Mouse (Mus musculus) forebrain, embryonic 11.5 days (tissue): Measurements from ENCODE around the gene Adar. TPM values are rescaled to one million over a fixed set of nuclear protein-coding genes. Genes with fewer than 3 reads are reported as not detected.

ENCODE experiments used
- ATAC-seq: fragments of 200-750 bp; cut with Nextera tagmentation; replicated peaks from 2 replicates; pipeline ENCODE4 v1.8.0; 2017; ENCODE audit warnings: moderate TSS enrichment; ENCODE audit not compliant: low FRiP score
- DNase-seq: peaks from one replicate; pipeline ENCODE4 v3.0.0-alpha.2; 2017; ENCODE audit warnings: low spot score
- H3K27ac ChIP-seq: fragments of 300-500 bp; sonication (generic); 2 replicates; pipeline ENCODE4 v1.5.1; 2014; ENCODE audit warnings: low read depth, low read length
- H3K27me3 ChIP-seq: fragments of 300-500 bp; sonication (generic); 2 replicates; pipeline ENCODE4 v1.6.1; 2014; ENCODE audit warnings: mild to moderate bottlenecking, low read length, mixed read lengths; ENCODE audit not compliant: control insufficient read depth, insufficient read depth
- H3K36me3 ChIP-seq: fragments of 300-500 bp; sonication (generic); 2 replicates; pipeline ENCODE4 v1.6.1; 2014; ENCODE audit warnings: mild to moderate bottlenecking, low read length, moderate library complexity, mixed read lengths; ENCODE audit not compliant: control insufficient read depth, insufficient read depth
- H3K4me1 ChIP-seq: fragments of 300-500 bp; sonication (generic); replicated peaks from 2 replicates; pipeline ENCODE4 v1.6.1; 2014; ENCODE audit warnings: low read length, mixed read lengths; ENCODE audit not compliant: control insufficient read depth, insufficient read depth
- H3K4me2 ChIP-seq: fragments of 300-500 bp; sonication (generic); 2 replicates; pipeline ENCODE4 v1.6.1; 2014; ENCODE audit warnings: low read depth, mild to moderate bottlenecking, low read length, moderate library complexity, mixed read lengths; ENCODE audit not compliant: severe bottlenecking
- H3K4me3 ChIP-seq: fragments of 300-500 bp; sonication (generic); 2 replicates; pipeline ENCODE4 v1.5.1; 2014; ENCODE audit warnings: low read depth, low read length
- H3K9ac ChIP-seq: fragments of 300-500 bp; sonication (generic); 2 replicates; pipeline ENCODE4 v1.6.1; 2014; ENCODE audit warnings: low read length
- H3K9me3 ChIP-seq: fragments of 300-500 bp; sonication (generic); 2 replicates; pipeline ENCODE4 v1.6.1; 2016; ENCODE audit warnings: low read length, mixed read lengths; ENCODE audit not compliant: control insufficient read depth
- WGBS: fragments of 180-500 bp; shearing (Covaris S2); extraction: QIAGEN DNeasy Blood & Tissue Kit; methylation state at CpG from one replicate; pipeline ENCODE4 v1.1.7; 2014; 5-methylcytosine and 5-hydroxymethylcytosine counted together
- polyA plus RNA-seq: library from polyadenylated mRNA; unstranded; fragments of >200 nt; fragmentation: Nextera tagmentation; extraction: Ambion mirVana; gene quantifications from 2 replicates; pipeline ENCODE4 v1.2.1, GENCODE M21; 2014

The Adar gene
- polyA plus RNA-seq, 1 experiment from 2014 or later: 23.2 TPM

DNA sequence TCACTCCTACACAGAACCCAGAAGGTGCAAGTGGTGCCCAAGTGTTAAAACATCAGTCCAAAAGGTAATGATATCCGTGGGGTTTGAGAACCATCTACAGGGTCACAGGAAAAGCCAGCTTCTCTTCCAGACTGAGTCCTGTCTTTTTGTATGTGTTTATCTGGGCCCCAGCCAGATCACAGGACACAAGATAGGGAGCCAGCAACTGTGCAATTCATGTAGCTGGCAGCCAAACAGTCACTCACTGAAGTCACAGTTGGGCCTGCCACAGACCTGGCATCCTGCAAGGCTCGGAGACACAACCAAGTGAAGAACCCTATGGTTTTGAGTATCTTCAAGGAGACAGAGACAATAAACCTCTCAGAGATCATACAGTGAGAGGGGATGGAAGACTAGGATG lies 43.0 kb downstream of the Adar start:
- Histone ChIP-seq H3K4me2 (no peak overlapping the region), H3K4me3 (no peak overlapping the region), H3K9me3 (no peaks in the 10 kb centered on the region), H3K9ac (no peak overlapping the region), H3K4me1 (no peaks in the 10 kb centered on the region), H3K27me3 (no peaks in the 10 kb centered on the region), H3K36me3 (no peaks in the 10 kb centered on the region), H3K27ac (no peak overlapping the region)
- no peak for ATAC-seq
- WGBS: 83% methylated on average over 2 of the region's 2 CpGs
- no peak for DNase-seq

DNA sequence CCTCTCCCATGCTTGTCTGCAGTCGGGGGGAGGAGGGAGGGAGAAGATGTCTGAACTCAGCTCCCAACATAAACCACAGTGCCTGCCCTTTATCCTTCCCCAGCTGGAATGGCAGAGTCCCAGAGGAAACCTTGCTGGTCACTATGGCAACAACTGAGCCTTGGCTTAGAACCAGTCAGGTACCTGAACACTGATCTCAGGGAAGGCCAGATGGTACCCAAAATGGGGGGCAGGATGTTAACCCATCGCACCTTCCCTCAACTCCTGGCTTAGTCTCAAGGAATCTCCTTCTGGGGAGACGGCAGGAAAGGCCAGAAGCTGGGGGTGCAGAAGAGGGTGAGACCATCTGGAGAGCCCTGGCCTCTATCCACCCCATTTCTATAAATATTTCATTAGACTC lies 45.0 kb downstream of the Adar start:
- no peaks in the 10 kb centered on the region for H3K27me3 ChIP-seq
- H3K27ac ChIP-seq: no peak overlapping the region
- H3K4me3 ChIP-seq: no peak overlapping the region
- no peak overlapping the region for H3K9ac ChIP-seq
- H3K4me1 ChIP-seq: peaks cover 2% of the 10 kb centered on the region; the same call in 1 of the 2 replicates
- DNase-seq (no peak), ATAC-seq (no peak)
- no peaks in the 10 kb centered on the region for H3K36me3 ChIP-seq
- no peak overlapping the region for H3K4me2 ChIP-seq
- WGBS: 68% methylated on average over 3 of the region's 3 CpGs
- H3K9me3 ChIP-seq: no peaks in the 10 kb centered on the region

DNA sequence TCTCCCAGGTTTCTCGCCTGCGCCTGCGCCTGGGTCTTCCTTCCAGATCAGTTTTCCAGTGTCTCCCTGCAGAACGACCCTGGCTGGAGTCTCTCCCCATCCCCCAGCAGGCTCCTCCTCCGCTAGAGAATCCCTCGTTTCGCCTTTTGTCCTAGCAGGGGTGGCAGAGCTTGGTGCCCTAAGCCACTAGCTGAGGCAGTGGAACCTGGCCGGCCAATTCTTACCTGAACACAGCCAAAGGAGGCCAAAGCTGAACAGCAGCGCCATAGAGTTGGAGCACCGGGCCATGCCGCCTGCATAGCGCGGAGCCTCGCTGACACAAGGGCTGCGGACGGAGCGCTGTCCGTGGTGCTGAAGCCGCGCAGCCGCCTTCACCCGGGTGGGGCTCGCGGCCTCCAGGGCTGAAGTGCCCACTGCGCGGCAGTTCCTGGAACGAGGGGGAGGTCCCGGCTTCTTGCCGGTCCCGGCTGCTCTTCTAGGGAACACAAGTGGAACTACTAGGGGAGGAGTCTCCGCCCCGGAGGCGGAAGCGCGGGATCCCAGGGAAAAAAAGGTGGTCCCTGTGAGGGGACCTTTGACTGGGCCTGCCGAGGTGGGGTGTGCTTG lies 49.4 kb downstream of the Adar start, which contains the start of gene Chrnb2:
Chrnb2 (minus strand) TSS at position 514 of the 606 bp plus-strand sequence.
- no peaks in the 10 kb centered on the region for H3K9me3 ChIP-seq
- no peaks in the 10 kb centered on the region for H3K27me3 ChIP-seq
- H3K4me3 ChIP-seq: peak within 1 kb of the TSS; percentile 35
- WGBS: under 1% methylated on average over 36 of the region's 36 CpGs
- peak within 1 kb of the TSS; percentile 48 for H3K4me2 ChIP-seq
- no peak within 1 kb of the TSS for H3K27ac ChIP-seq
- ATAC-seq: peak; percentile 71
- H3K4me1 ChIP-seq: peaks cover 2% of the 10 kb centered on the region; the same call in 1 of the 2 replicates
- peak; percentile 92 for DNase-seq
- H3K9ac ChIP-seq: peak within 1 kb of the TSS; percentile 46
- no peaks in the 10 kb centered on the region for H3K36me3 ChIP-seq

DNA sequence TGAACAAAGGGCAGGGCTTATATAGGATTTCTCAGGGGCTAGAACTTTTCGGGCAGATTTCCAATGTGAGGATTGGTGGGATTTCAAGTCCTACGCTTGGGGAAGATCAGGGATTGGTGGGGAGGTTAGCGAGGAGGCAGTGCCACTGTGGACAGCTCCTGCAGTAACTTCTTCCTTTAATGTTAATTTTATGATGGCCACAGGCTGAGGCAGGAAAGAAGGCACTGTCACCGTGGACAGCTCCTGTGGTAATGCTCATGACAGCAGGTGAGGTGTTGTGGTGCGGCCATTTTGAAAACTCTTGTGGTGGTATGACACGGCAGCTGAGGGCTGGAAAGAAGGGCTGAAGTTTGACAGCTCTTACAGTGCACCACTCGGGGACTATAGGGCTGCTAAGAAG lies 54.8 kb downstream of the Adar start:
- Histone ChIP-seq H3K27me3 (no peaks in the 10 kb centered on the region), H3K36me3 (no peaks in the 10 kb centered on the region), H3K27ac (no peak overlapping the region), H3K4me2 (no peak overlapping the region), H3K9me3 (no peaks in the 10 kb centered on the region), H3K9ac (no peak overlapping the region), H3K4me3 (no peak overlapping the region), H3K4me1 (peaks cover 2% of the 10 kb centered on the region)
- DNase-seq (no peak), ATAC-seq (no peak)
- WGBS: 81% methylated on average over 7 of the region's 7 CpGs

DNA sequence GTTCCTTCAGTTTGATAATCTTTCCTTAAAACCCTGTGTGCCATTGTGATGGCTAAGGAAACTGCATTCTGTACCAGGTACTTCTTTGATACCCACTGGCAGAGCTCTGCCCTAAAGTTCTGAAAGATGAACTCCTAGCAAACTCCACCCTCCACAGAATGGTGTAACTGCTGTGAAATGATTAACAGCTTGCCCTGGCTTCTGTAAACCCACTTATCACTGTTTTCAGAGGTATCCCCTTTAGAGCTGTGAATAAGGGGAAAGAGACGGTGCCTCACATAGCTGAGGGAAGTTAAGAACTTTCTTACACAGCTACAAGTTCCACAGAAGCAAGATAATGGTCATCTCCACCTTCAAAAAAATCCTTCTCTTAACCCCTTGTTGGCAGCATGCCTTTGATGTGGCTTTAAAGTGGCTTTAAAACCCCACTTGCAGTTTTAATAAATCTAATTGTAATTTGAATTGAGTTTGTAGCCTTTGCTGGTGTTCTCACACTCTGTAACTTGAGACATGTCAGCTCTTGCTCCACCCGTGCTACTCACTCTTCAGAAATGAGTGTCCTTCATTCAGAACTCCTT lies 55.7 kb downstream of the Adar start:
- Histone ChIP-seq H3K9me3 (no peaks in the 10 kb centered on the region), H3K36me3 (no peaks in the 10 kb centered on the region), H3K4me3 (no peak overlapping the region), H3K4me1 (peaks cover 11% of the 10 kb centered on the region), H3K27me3 (no peaks in the 10 kb centered on the region), H3K9ac (no peak overlapping the region), H3K4me2 (no peak overlapping the region), H3K27ac (no peak overlapping the region)
- no peak for ATAC-seq
- WGBS: 64% methylated on average over 2 of the region's 2 CpGs
- no peak for DNase-seq

DNA sequence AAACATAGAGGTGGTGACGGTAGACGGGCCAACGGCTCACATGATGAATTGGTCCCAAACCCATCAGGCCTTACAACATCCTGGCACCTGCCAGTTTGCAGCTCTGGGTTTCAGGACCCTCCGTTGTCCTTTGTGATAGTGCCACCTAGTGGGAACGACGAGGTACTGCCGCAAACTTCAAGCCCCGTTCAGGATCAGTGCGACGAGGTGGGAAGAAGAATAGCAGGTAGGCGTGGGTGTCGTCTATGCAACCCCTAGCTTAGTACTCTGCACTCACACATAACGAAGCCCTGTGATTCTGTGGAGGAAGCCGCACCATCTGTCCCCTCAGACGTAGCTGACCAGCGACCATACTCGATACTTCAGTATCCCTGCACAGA lies 57.8 kb downstream of the Adar start:
- ATAC-seq (peak; percentile 71), DNase-seq (peak; percentile 91)
- Histone ChIP-seq H3K36me3 (no peaks in the 10 kb centered on the region), H3K4me3 (peak overlapping the region; percentile 99), H3K4me1 (peaks cover 11% of the 10 kb centered on the region), H3K27me3 (no peaks in the 10 kb centered on the region), H3K27ac (peak overlapping the region; percentile 88), H3K4me2 (peak overlapping the region; percentile 83), H3K9me3 (no peaks in the 10 kb centered on the region), H3K9ac (peak overlapping the region; percentile 98)
- WGBS: 2% methylated on average over 17 of the region's 17 CpGs

DNA sequence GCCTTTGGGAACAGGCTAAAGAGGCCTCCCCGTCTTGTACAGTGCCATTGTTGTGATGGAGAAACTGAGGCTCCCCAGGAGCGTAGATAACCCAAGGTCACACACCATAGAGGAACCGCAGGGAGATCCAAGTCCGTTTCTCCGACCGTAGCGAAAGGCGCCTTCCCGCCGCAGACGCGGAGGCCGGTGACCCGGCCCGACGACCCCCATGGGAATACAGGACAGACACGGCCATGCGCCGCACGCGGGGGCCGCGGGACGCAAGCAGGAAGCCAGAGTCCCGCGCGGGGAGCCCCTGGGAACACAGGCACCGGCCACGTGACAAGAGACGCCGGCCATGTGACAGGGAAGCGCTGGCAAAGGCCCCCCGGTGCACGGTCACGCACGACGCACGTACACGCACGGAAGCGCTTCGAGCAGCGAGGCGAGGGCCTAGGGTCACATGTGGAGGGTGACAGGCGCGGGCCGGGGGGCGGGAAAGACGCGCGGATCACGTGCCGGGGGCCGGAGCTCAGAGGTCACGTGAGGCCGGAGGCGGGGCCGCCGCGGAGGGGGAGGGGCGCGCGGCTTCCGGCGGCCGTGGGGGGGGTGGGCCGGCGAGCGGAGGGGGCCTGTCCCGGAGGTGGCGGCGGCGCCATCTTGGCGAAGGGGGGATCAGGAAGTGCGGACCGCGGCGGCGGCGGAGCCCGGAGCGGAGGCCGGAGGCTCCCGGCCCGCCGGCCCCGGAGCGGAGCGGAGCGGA lies 58.3 kb downstream of the Adar start, which contains the start of gene Ube2q1:
Ube2q1 (plus strand) TSS at position 649 of the 742 bp plus-strand sequence.
- Histone ChIP-seq H3K27ac (peak within 1 kb of the TSS; percentile 88), H3K4me3 (peak within 1 kb of the TSS; percentile 99), H3K4me1 (peaks cover 11% of the 10 kb centered on the region), H3K27me3 (no peaks in the 10 kb centered on the region), H3K4me2 (peak within 1 kb of the TSS; percentile 83), H3K9me3 (no peaks in the 10 kb centered on the region), H3K36me3 (no peaks in the 10 kb centered on the region), H3K9ac (peak within 1 kb of the TSS; percentile 98)
- WGBS: under 1% methylated on average over 82 of the region's 90 CpGs
- DNase-seq (peak; percentile 97), ATAC-seq (peak; percentile 91)

DNA sequence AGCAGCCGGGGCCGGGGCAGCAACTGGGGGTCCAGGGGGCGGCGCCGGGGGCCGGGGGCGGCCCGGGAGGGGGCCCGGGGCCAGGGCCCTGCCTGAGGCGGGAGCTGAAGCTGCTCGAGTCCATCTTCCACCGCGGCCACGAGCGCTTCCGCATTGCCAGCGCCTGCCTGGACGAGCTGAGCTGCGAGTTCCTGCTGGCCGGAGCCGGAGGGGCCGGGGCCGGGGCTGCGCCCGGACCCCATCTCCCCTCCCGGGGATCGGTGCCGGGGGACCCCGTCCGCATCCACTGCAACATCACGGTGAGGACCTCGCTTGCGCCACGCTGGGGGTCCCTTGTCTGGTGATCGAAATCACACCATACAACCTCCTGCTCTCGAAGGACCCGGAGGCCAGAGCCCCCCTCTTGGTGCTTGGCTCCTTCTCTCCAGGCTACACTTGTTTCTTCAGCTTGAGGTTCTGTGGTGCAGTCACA lies 59.0 kb downstream of the Adar start:
- ATAC-seq: no peak; the same call in none of the 2 replicates

More for the DNA sequence above, 59.0 kb downstream of the Adar start:
- H3K4me1 ChIP-seq: peaks cover 11% of the 10 kb centered on the region
- under 1% methylated on average over 32 of the region's 37 CpGs for WGBS
- DNase-seq: no peak
- no peaks in the 10 kb centered on the region for H3K36me3 ChIP-seq
- H3K4me3 ChIP-seq: peak overlapping the region; percentile 99
- no peaks in the 10 kb centered on the region for H3K27me3 ChIP-seq
- H3K9ac ChIP-seq: peak overlapping the region; percentile 98
- peak overlapping the region; percentile 83 for H3K4me2 ChIP-seq
- peak overlapping the region; percentile 88 for H3K27ac ChIP-seq
- H3K9me3 ChIP-seq: no peaks in the 10 kb centered on the region
